ENCODE assay signal across 9 mouse cellular contexts in genomic region chr2:165889874-165890273, GRCm38 (mm10). TPM values are rescaled to one million over a fixed set of nuclear protein-coding genes. Genes with fewer than 3 reads are reported as not detected.
DNase-seq lines count a peak whose midpoint lies in the region; ATAC-seq lines count a peak whose summit lies in the region.
"Had no signal": no experiment of that assay in that cellular context is flagged by ENCODE, and none has a peak within 500 bp of the region (broad histone marks: within the 10 kb centered on the region; RNA-seq: fewer than 3 reads in every experiment).

No protein-coding gene starts in this region.

- WGBS in forebrain, embryonic 12.5 days = 86% methylated on average over 10 of the region's 10 CpGs
- WGBS in forebrain, embryonic 15.5 days = 78% methylated on average over 10 of the region's 10 CpGs
- WGBS in neural tube, embryonic 11.5 days = 65% methylated on average over 10 of the region's 10 CpGs
- 72% methylated on average over 10 of the region's 10 CpGs for WGBS in neural tube, embryonic 15.5 days
- 80% methylated on average over 10 of the region's 10 CpGs for WGBS in intestine, embryonic 16.5 days

- H3K9ac ChIP-seq in forebrain, embryonic 12.5 days = no peak overlapping the region
- no peak overlapping the region for H3K9ac ChIP-seq in forebrain, embryonic 15.5 days (replicated peaks)
- H3K9ac ChIP-seq in neural tube, embryonic 11.5 days (ENCODE audit: low read length) = no peak overlapping the region
- no peak overlapping the region for H3K9ac ChIP-seq in neural tube, embryonic 15.5 days (replicated peaks)
- no peak overlapping the region for H3K9ac ChIP-seq in intestine, embryonic 16.5 days (ENCODE audit: low read depth, low read length)

- H3K27me3 ChIP-seq in forebrain, embryonic 12.5 days = no peaks in the 10 kb centered on the region
- no peaks in the 10 kb centered on the region for H3K27me3 ChIP-seq in forebrain, embryonic 15.5 days
- no peaks in the 10 kb centered on the region for H3K27me3 ChIP-seq in neural tube, embryonic 11.5 days (ENCODE audit: control insufficient read depth, insufficient read depth, low read length)
- H3K27me3 ChIP-seq in neural tube, embryonic 15.5 days (replicated peaks) = no peaks in the 10 kb centered on the region
- H3K27me3 ChIP-seq in intestine, embryonic 16.5 days (replicated peaks; ENCODE audit: control insufficient read depth, insufficient read depth, low read length) = no peaks in the 10 kb centered on the region

- H3K27ac ChIP-seq in forebrain, embryonic 12.5 days = 0 out of 2 replicates have a peak overlapping the region, but pooled peaks have one; percentile 13
- H3K27ac ChIP-seq in forebrain, embryonic 15.5 days (replicated peaks) = no peak overlapping the region
- 0 out of 2 replicates have a peak overlapping the region, but pooled peaks have one; percentile 7 for H3K27ac ChIP-seq in neural tube, embryonic 11.5 days (ENCODE audit: low read depth, low read length)
- no peak overlapping the region for H3K27ac ChIP-seq in neural tube, embryonic 15.5 days (replicated peaks)
- peak overlapping the region; percentile 100; the same call in 1 of the 2 replicates for H3K27ac ChIP-seq in intestine, embryonic 16.5 days (ENCODE audit: low read length)

- H3K4me3 ChIP-seq in forebrain, embryonic 12.5 days (replicated peaks) = no peak overlapping the region
- no peak overlapping the region for H3K4me3 ChIP-seq in forebrain, embryonic 15.5 days
- no peak overlapping the region for H3K4me3 ChIP-seq in neural tube, embryonic 11.5 days (ENCODE audit: low read depth, low read length)
- H3K4me3 ChIP-seq in neural tube, embryonic 15.5 days (replicated peaks) = no peak overlapping the region
- no peak overlapping the region for H3K4me3 ChIP-seq in intestine, embryonic 16.5 days (ENCODE audit: low read length)

- no peak for ATAC-seq in forebrain, embryonic 12.5 days (ENCODE audit: low FRiP score)
- ATAC-seq in forebrain, embryonic 15.5 days (replicated peaks) = no peak
- no peak for ATAC-seq in neural tube, embryonic 11.5 days (ENCODE audit: insufficient read depth, low FRiP score, low TSS enrichment)
- ATAC-seq in neural tube, embryonic 15.5 days (ENCODE audit: low FRiP score) = no peak
- no peak for ATAC-seq in intestine, embryonic 16.5 days

- H3K36me3 ChIP-seq in forebrain, embryonic 12.5 days (replicated peaks) = no peaks in the 10 kb centered on the region
- no peaks in the 10 kb centered on the region for H3K36me3 ChIP-seq in forebrain, embryonic 15.5 days
- H3K36me3 ChIP-seq in neural tube, embryonic 11.5 days (ENCODE audit: control insufficient read depth, insufficient read depth, low read length) = no peaks in the 10 kb centered on the region
- H3K36me3 ChIP-seq in neural tube, embryonic 15.5 days = no peaks in the 10 kb centered on the region
- no peaks in the 10 kb centered on the region for H3K36me3 ChIP-seq in intestine, embryonic 16.5 days (ENCODE audit: control insufficient read depth, insufficient read depth, low read length)

- H3K4me1 ChIP-seq in forebrain, embryonic 12.5 days = peaks cover 59% of the 10 kb centered on the region
- H3K4me1 ChIP-seq in forebrain, embryonic 15.5 days = peaks cover 47% of the 10 kb centered on the region
- peaks cover 45% of the 10 kb centered on the region for H3K4me1 ChIP-seq in neural tube, embryonic 11.5 days (ENCODE audit: control insufficient read depth, insufficient read depth, low read length)
- H3K4me1 ChIP-seq in neural tube, embryonic 15.5 days = peaks cover 46% of the 10 kb centered on the region
- peaks cover 54% of the 10 kb centered on the region for H3K4me1 ChIP-seq in intestine, embryonic 16.5 days (ENCODE audit: control insufficient read depth, insufficient read depth, low read length)

- H3K9me3 ChIP-seq in forebrain, embryonic 12.5 days = no peaks in the 10 kb centered on the region
- no peaks in the 10 kb centered on the region for H3K9me3 ChIP-seq in forebrain, embryonic 15.5 days
- no peaks in the 10 kb centered on the region for H3K9me3 ChIP-seq in neural tube, embryonic 11.5 days (ENCODE audit: control insufficient read depth, low read length)
- H3K9me3 ChIP-seq in neural tube, embryonic 15.5 days (replicated peaks) = no peaks in the 10 kb centered on the region
- H3K9me3 ChIP-seq in intestine, embryonic 16.5 days (ENCODE audit: control insufficient read depth, low read length) = no peaks in the 10 kb centered on the region

- no peak overlapping the region for H3K4me2 ChIP-seq in forebrain, embryonic 12.5 days
- no peak overlapping the region for H3K4me2 ChIP-seq in forebrain, embryonic 15.5 days (replicated peaks)
- no peak overlapping the region for H3K4me2 ChIP-seq in neural tube, embryonic 11.5 days (ENCODE audit: low read depth)
- no peak overlapping the region for H3K4me2 ChIP-seq in neural tube, embryonic 15.5 days
- H3K4me2 ChIP-seq in intestine, embryonic 16.5 days (ENCODE audit: low read depth, low read length) = no peak overlapping the region

- no peak for DNase-seq in neural tube, embryonic 11.5 days (ENCODE audit: low spot score)
- DNase-seq in gastrocnemius, postnatal 4 days (ENCODE audit: low spot score in 2 of 2) = no peak
- DNase-seq in layer of hippocampus, adult 18-20 months (ENCODE audit: low spot score in 2 of 2) = no peak
- DNase-seq in urinary bladder, adult 2 months (ENCODE audit: low spot score) = no peak
- DNase-seq: kidney, adult 8-10 months had no signal

RNA-seq across cellular contexts. Expression of gene Zmynd8, which starts 8.9 kb away (rescaled TPM):
- polyA plus RNA-seq in forebrain, embryonic 12.5 days (2016; fragmentation: Nextera tagmentation; extraction: Ambion mirVana) = 67.6 and 71.5 TPM in 2 replicates
- polyA plus RNA-seq in forebrain, embryonic 15.5 days (2015; fragmentation: Nextera tagmentation; extraction: Ambion mirVana) = 81.0 and 85.9 TPM in 2 replicates
- polyA plus RNA-seq in neural tube, embryonic 11.5 days (2014; fragmentation: Nextera tagmentation; extraction: Ambion mirVana) = 52.9 and 54.5 TPM in 2 replicates
- polyA plus RNA-seq in neural tube, embryonic 15.5 days (2015; fragmentation: Nextera tagmentation; extraction: Ambion mirVana) = 79.3 and 79.5 TPM in 2 replicates
- 57.3 and 61.6 TPM in 2 replicates for polyA plus RNA-seq in intestine, embryonic 16.5 days (2015; fragmentation: Nextera tagmentation; extraction: Ambion mirVana)
- 10 to 100 TPM; 39.0 to 39.6 TPM for total RNA-seq in gastrocnemius, postnatal 4 days (2021)
- 100 to 1,000 TPM; 148 to 149 TPM for total RNA-seq in layer of hippocampus, adult 18-20 months (2021)
- 35.3 and 46.7 TPM in 2 replicates for polyA plus RNA-seq in urinary bladder, adult 2 months (2012; rRNA removed)

Comparison
In these comparisons a context has a peak if more than half of its experiments do, and no peak if none do; other contexts are left out.
1. H3K27ac ChIP-seq: peak in forebrain, embryonic 12.5 days (single experiment), neural tube, embryonic 11.5 days (single experiment) and intestine, embryonic 16.5 days (single experiment); none in forebrain, embryonic 15.5 days (single experiment) and neural tube, embryonic 15.5 days (single experiment).